Mouse (Mus musculus): Measurements from ENCODE around the gene Colgalt1.

Colgalt1 gene

GRCm38 (mm10) chr8:71629096-71629697 is 18.4 kb downstream of the Colgalt1 start:
- peak; percentile 80 to 88 for DNase-seq

- DNase-seq = peak; percentile 40 to 49
Measured at GRCm38 (mm10) chr8:71629781-71630212, 19.0 kb downstream of the Colgalt1 start.

- no peak for DNase-seq
Measured at GRCm38 (mm10) chr8:71630761-71631160, 20.0 kb downstream of the Colgalt1 start.

GRCm38 (mm10) chr8:71631897-71632296 is 21.1 kb downstream of the Colgalt1 start:
- no peak for DNase-seq

GRCm38 (mm10) chr8:71633164-71633563 is 22.4 kb downstream of the Colgalt1 start:
- DNase-seq = peak in 1 of 2 experiments; percentile 45

DNA sequence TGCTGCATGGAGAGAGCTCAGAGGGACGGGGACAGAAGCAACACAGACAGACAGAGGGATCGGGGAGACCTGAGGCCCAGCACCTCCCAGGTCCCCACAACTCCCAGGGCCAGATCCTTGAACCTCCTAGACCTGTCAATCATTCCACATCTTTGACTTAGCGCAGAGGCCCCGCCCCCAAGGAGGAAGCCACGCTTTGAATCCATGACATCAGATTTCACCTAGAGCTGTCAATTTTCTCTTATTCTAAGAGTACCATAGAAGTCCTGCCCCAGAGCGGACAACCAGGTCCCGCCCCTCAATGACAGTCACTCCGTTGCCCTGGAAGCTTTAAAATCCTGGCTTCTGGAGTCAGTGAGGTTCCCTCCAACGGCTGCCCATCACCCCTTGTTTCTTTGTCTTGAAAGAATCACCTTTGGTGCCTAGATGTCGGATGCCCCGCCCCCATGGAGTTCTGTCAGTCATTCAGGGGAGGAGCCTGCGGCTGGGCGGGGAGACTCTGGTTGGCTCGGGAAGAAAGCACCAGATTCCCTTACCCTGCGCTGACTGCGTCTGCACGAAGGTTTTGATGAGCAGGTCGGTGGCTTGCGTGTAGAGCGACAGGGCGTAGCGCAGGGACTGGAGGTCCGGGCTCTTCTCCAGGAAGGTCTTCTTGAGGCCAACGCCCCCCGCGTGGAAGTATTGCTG is 23.3 kb downstream of the Colgalt1 start:
- DNase-seq = peak in 1 of 2 experiments; percentile 43

- no peak for DNase-seq
Measured at GRCm38 (mm10) chr8:71637149-71638095, 26.6 kb downstream of the Colgalt1 start.

GRCm38 (mm10) chr8:71638321-71638720 is 27.5 kb downstream of the Colgalt1 start:
- no peak for DNase-seq

DNA sequence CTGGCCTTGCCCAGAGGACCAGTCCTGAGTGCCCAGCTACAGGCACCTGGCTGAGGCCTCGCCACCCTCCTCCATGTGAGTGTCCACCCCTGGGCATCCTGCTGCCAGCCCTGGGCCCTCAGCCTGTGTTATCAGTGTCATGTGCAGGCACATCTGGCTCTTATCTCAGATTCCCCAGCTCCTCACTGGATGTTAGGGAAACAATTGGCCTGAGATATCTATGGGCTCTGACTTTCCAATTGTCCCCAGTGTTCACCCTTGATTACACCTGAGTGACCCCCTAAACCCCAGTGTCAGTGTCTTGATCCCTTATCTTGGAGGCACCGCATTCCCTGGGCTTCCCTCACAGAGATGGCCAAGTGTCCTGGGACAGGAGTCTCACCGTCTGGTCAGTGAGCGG is 28.5 kb downstream of the Colgalt1 start:
- no peak for DNase-seq

GRCm38 (mm10) chr8:71645510-71645909 is 34.7 kb downstream of the Colgalt1 start:
- DNase-seq = no peak

DNA sequence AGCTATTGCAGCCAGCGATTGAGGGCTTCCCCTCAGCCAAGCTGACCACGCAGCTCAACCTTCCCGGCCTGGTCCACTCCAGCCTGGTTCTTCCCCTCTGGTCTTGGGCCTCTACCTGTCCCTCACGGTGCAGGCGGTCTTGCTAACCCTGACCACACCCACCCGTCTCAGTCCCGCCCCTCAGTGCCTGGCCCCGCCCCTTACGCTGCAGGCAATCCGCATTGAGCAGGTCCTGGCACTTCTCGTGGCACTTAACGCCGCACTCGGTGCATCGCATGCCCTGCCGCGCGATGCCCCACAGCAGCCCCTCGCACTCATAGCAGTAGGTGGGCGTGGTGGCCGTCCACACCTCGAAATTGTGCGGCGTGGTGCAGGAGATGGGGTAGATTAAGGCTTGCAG is 43.8 kb downstream of the Colgalt1 start:
- no peak for DNase-seq

DNA sequence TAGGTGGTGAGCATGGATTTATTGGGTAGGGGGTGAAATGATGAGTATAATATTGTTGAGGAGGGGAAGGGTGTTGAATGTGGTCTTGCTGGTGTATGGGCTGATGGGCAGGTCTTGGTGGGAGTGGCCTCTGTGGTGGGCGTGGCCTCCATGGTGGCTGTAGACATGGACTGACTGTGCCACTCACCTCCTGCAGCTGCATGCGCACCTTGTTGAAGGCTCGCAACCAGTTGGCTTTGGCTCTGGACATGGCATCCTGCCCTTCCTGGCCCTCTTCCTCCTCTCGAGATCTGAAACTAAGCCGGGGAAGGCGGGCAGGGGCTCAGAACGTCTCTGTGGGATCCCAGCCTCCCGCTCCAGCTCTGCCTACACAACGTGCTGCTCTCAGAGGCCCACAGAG is 47.0 kb downstream of the Colgalt1 start:
- no peak for DNase-seq

DNA sequence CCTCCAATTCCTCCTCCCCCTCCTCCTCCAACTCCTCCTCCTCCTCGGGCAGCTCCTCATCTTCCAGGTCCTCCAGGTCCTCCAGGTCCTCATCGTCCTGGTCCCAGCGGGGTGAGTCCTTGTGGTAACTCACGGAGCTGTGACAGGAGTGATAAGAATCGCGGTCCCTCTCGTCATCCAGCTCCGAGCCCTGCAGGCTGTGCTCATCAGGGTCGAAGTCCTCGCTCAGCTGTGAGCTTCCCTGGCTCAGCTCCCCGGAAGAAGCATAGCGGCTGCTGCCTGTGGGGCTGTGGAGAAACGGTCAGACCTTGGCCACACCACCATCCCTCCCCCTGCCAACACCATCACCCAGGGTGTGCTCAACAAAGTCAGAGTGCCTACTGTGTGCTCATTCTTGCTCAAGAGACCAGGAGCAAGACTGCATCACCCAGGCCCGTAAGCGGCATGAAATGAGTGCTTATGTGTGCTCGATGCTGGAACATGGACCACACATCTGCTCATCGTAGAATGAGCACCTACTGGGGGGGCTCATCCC is 47.8 kb downstream of the Colgalt1 start:
- no peak for DNase-seq

GRCm38 (mm10) chr8:71659751-71660150 is 49.0 kb downstream of the Colgalt1 start:
- DNase-seq = peak; percentile 66 to 74

DNA sequence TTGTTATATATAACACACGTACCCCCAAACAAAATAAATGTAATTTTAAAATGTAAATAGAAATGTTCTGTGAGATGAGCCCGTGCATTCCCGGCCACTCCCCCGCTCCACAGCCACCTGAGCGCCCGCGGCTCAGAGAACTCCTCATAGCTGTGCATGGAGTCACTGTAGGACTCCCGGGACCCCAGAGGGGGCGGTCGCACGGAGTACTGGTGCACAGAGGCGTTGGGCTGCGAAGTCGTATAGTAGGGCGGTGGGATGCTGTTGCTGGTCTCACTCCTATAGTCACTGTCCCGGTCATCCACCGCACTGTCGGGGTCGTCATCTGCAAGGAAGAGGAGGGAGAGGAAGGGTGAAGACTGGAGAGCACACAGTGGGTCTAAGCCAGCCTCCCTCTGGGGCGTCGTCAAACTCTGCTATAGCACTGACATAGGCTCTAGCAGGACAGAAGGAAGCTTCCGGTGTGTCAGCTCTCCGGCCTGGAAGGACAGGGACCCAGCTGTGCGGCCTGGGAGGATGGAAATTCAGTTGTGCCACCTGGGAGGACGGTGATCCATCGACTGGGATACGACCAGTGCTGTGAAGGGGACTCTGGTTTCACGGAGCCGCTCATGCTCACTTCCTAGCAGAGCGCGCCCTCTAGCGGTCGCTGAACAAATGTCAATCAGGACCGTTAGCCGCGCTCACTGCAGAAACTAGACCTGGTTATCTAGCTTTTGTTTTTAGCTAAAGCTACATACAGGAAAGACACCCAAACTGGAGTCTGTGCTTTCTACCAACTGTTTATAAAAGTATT is 49.7 kb downstream of the Colgalt1 start:
- peak; percentile 85 to 94 for DNase-seq

DNA sequence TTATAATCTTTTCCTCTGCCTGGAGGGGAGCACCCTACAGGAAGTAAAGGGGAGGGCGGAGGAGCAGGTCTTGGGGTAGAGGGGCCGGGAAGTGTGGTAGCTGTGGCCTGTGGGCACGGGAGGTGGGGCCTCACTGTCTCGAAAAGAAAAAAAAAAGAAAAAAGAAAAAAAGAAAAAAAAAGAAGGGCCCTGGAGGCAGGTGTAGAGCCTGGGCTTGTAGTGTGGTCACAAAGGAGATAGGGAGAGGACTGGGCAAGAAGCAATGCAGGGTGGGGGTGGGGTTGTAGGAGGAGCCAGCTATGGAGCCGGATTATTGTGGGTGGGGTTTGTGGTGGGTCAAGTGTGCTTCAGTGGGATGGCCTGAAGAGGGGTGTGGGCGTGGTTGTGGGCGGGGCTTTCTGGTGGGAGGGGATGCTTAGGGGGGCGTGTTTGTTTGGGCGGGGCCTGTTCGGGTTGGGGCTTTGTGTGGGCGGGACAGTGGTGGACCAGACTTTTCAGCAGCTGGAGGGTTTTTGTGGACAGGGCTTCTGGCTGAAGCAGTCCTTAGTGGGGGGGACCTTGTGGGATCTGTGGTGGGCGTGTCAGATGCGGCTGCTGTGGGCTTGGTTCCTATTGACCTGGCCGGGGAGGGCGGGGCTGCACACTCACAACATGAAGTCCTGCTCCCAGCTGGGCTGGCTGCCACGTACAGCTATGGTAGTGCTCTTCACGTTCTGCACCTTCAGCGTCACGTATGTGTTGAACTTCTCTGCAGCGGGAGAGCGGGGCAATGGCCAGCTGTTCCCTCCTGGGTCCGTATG is 54.7 kb downstream of the Colgalt1 start:
- DNase-seq = peak in 1 of 2 experiments; percentile 42

DNA sequence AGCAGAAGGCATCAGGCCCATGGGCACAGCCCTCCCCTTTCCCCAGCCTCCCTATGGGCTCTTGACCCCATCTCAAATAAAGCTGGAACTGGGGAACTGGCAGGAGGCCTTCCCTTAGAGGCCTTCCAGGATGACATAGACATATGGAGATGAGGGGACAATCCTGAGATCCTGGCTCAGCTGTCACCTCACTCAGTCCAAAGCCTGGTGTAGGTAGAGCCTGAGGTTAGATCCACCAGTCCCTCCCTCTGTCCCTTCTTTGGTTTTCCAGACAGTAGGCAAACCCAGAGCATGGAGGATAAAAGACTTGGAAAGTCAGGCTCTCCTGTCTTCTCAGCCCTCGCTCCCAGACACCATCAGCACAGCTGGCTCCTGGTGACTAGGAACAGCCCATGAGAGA is 56.1 kb downstream of the Colgalt1 start:
- DNase-seq = peak; percentile 31 to 38

GRCm38 (mm10) chr8:71667256-71667655 is 56.5 kb downstream of the Colgalt1 start:
- DNase-seq = no peak

GRCm38 (mm10) chr8:71668220-71668975 is 57.6 kb downstream of the Colgalt1 start:
- DNase-seq = peak; percentile 50 to 51

DNA sequence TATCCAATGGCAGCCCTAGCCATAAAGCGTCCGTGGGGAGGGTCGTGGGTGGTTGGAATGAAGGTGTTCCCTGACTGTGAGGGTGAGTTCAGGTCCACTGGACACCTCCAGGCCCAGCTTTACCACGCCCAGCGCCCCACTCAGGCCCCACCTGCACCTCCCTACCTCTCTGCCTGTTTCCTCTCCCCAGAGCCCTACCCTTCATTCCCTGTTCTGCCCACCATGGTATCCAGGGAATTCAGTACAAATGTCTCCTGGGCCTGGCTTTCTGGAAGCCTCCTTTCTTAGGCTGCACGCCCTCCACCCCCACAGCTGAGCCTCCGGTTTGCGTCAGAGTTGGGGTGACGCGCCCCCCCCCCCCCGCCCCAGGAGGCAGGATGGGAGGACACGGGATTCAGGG is 59.4 kb downstream of the Colgalt1 start:
- DNase-seq = peak; percentile 33 to 48
